Mouse (Mus musculus) megakaryocyte, adult 5-6 weeks (primary cell): ENCODE results near the gene Klb. TPM values are rescaled to one million over a fixed set of nuclear protein-coding genes. Genes with fewer than 3 reads are reported as not detected.

Source experiments
- ATAC-seq: 2 replicates; pipeline ENCODE4 v1.8.0; 2016; ENCODE audit warnings: mild to moderate bottlenecking, inconsistent platforms; ENCODE audit not compliant: poor library complexity, severe bottlenecking
- total RNA-seq, 2 experiments: library from RNA; stranded (forward) in 1 of 2; stranded (reverse) in 1 of 2; fragments of 153-499, 151-499 nt in 1 of 2; fragments of 221-1000, 200-1000 nt in 1 of 2; gene quantifications; 2 replicates each; pipeline versions ENCODE4 v1.2.3 to v1.2.4; 2015 to 2017

Klb gene
- total RNA-seq (2015) (not detected in 2 replicates), total RNA-seq (2017) (not detected in 2 replicates)

GRCm38 (mm10) chr5:65348168-65348567 is at the start of gene Klb:
Klb (plus strand) TSS chr5:65348314.
- ATAC-seq = no peak

GRCm38 (mm10) chr5:65299623-65300022 is 48.5 kb upstream of the Klb start:
- 0 out of 2 replicates have a peak, but pooled peaks have one; percentile 24 for ATAC-seq

GRCm38 (mm10) chr5:65300121-65300520 is 48.0 kb upstream of the Klb start:
- no peak for ATAC-seq

- ATAC-seq = no peak
Measured at GRCm38 (mm10) chr5:65305516-65305915, 42.6 kb upstream of the Klb start.

- no peak for ATAC-seq
Measured at GRCm38 (mm10) chr5:65308208-65308607, 39.9 kb upstream of the Klb start.

- peak; percentile 96 for ATAC-seq
Measured at GRCm38 (mm10) chr5:65308866-65309265, 39.2 kb upstream of the Klb start.

- no peak for ATAC-seq
Measured at GRCm38 (mm10) chr5:65319176-65319575, 28.9 kb upstream of the Klb start.

- peak; percentile 91 for ATAC-seq
Measured at GRCm38 (mm10) chr5:65322165-65322564, 25.9 kb upstream of the Klb start.

GRCm38 (mm10) chr5:65324271-65324670 is 23.8 kb upstream of the Klb start:
- ATAC-seq = no peak

- 0 out of 2 replicates have a peak, but pooled peaks have one; percentile 29 for ATAC-seq
Measured at GRCm38 (mm10) chr5:65324758-65325355, 23.3 kb upstream of the Klb start.

- ATAC-seq = peak; percentile 47
Measured at GRCm38 (mm10) chr5:65326212-65326611, 21.9 kb upstream of the Klb start.

GRCm38 (mm10) chr5:65329971-65330370 is 18.1 kb upstream of the Klb start:
- no peak for ATAC-seq

- no peak for ATAC-seq
Measured at GRCm38 (mm10) chr5:65334788-65335187, 13.3 kb upstream of the Klb start.

- peak; percentile 97 for ATAC-seq
Measured at GRCm38 (mm10) chr5:65335298-65336074, 12.6 kb upstream of the Klb start, which contains the start of gene Rfc1. Rfc1 (minus strand) TSS chr5:65335670.

- no peak for ATAC-seq
Measured at GRCm38 (mm10) chr5:65336075-65336355, 12.1 kb upstream of the Klb start.

- ATAC-seq = no peak
Measured at GRCm38 (mm10) chr5:65338394-65338793, 9.7 kb upstream of the Klb start.

GRCm38 (mm10) chr5:65340167-65340566 is 7.9 kb upstream of the Klb start:
- no peak for ATAC-seq

- no peak for ATAC-seq
Measured at GRCm38 (mm10) chr5:65350508-65350907, 2.4 kb downstream of the Klb start.

- peak; percentile 11; the same call in 1 of the 2 replicates for ATAC-seq
Measured at GRCm38 (mm10) chr5:65354097-65354496, 6.0 kb downstream of the Klb start.

GRCm38 (mm10) chr5:65354985-65355384 is 6.9 kb downstream of the Klb start:
- no peak for ATAC-seq

- ATAC-seq = peak; percentile 94
Measured at GRCm38 (mm10) chr5:65356851-65357250, 8.7 kb downstream of the Klb start.

GRCm38 (mm10) chr5:65357771-65358170 is 9.7 kb downstream of the Klb start:
- ATAC-seq = 0 out of 2 replicates have a peak, but pooled peaks have one; percentile 50
